Mouse (Mus musculus) ovary, adult 2 months (tissue): Measurements from ENCODE around the gene Omg. TPM values are rescaled to one million over a fixed set of nuclear protein-coding genes. Genes with fewer than 3 reads are reported as not detected.

Experiments
- polyA plus RNA-seq: library from polyadenylated mRNA; depleted of rRNA; stranded (reverse); fragments of >200 nt; gene quantifications from 2 replicates; pipeline ENCODE4 v1.2.3, GENCODE M21; 2012; rRNA removed

Omg gene
- 0.07 TPM in 1 of 2 replicates, not detected in the other for polyA plus RNA-seq

DNA sequence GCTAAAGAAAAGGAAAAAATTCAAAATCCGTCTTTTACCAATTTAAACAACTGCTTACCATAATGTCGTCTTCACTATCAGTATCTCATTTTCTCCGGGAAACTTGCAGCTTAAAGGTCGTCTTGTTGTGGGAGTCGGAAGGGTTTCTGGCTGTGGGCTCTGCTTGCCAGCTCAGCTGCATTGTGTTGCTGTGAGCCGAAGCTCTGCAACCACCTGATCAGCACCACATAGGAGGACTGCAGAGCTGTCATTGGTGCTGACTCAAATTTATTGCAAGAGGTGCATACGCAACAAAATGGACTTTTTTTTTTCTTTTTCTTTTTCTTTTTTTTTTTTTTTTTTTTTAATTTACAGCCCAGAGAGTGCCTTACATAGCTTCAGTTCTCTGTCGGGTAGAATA lies at the start of gene Omg:
Gene Omg, minus strand, starts transcription at position 240 of the 400 bp plus-strand sequence.

DNA sequence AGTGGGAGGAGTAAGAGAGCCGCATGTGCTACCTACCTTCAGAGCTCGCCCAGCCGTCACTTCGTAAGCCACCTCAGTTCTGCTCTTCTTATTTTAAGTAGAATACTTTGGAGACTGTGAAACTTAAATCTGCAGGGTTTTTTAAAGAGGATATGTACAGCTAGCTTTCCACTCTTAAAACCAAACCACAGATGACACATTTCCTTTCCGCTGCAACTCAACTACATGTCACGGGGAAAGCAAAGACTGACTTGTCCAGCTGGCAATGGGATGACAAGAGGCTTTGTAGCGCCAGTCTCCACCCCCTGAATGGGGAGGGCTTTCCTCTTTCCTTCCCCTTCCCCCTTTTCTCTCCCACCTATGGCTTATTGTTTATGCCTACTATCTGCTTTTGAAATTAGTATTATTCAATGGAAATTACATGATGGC lies 26.5 kb upstream of the Omg start, which contains the start of the genes Evi2 and Evi2a:
Gene Evi2, minus strand, starts transcription at position 257 of the 429 bp plus-strand sequence.
Gene Evi2a, minus strand, starts transcription at position 277 of the 429 bp plus-strand sequence.

DNA sequence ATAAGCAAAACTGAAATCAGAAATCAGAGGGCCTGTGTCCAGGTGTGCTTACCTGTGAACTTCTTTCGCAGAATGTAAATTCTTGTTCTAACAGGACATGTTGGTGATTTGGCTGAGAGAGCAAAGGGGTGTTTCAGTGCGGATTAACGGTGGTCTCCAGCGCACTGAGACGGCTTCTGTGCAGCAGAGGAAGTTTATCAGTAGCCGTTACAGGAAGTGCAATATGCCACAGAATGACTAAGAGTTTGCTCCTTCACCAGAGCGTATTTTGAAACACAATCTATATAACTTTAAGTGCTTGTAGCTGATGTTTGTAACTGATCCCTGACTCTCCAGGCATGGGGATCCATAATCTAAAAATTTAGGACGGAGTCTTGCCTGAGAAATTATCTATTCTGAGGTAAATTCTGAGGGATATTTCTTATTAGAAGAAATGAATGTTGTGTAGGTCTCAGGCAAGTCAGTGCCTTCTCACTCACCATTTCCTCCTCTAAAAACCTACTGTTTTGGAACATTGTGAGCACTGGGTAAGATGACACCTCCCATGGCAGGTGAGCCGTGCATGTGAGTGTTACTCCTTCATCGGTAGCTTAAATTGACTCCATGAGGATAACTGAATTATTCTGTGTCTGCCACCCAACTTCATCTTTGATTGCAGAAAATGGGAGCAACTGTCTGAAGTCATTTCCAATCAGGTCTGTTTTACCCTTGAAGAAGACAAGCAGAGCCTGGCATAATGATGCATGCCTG lies 19.9 kb upstream of the Omg start, which contains the start of gene Evi2b:
Gene Evi2b, minus strand, starts transcription at position 203 of the 750 bp plus-strand sequence.

Other genes with a start within 250 kb of the Omg start
- gene Wsb1, start 249.4 kb downstream of the Omg start, polyA plus RNA-seq: 73.9 and 109 TPM in 2 replicates
- not detected in 2 replicates for gene Gm9964, start 207.2 kb downstream of the Omg start, polyA plus RNA-seq
- gene Nf1, start 164.4 kb downstream of the Omg start, polyA plus RNA-seq: 13.0 and 14.6 TPM in 2 replicates
- gene Evi2b, start 19.7 kb upstream of the Omg start, polyA plus RNA-seq: 1.7 and 3.0 TPM in 2 replicates
- 0.14 and 0.64 TPM in 2 replicates for gene Evi2, start 26.5 kb upstream of the Omg start, polyA plus RNA-seq
- 4.7 and 7.8 TPM in 2 replicates for gene Evi2a, start 26.5 kb upstream of the Omg start, polyA plus RNA-seq
- gene Rab11fip4, start 87.1 kb upstream of the Omg start, polyA plus RNA-seq: 18.0 and 20.1 TPM in 2 replicates